Mouse (Mus musculus) liver, embryonic 12.5 days (tissue): Measurements from ENCODE around the gene Mrpl52. TPM values are rescaled to one million over a fixed set of nuclear protein-coding genes. Genes with fewer than 3 reads are reported as not detected.

Experiments used
- ATAC-seq: fragments of 200-750 bp; cut with Nextera tagmentation; 2 replicates; pipeline ENCODE4 v1.8.0; 2017; ENCODE audit warnings: moderate number of reproducible peaks, mild to moderate bottlenecking, moderate library complexity
- H3K27ac ChIP-seq: fragments of 300-500 bp; sonication (generic); 2 replicates; pipeline ENCODE4 v1.5.1; 2016; ENCODE audit warnings: mild to moderate bottlenecking
- H3K27me3 ChIP-seq: fragments of 300-500 bp; sonication (generic); replicated peaks from 2 replicates; pipeline ENCODE4 v1.6.1; 2016; ENCODE audit warnings: mild to moderate bottlenecking, moderate library complexity
- H3K36me3 ChIP-seq: fragments of 300-500 bp; sonication (generic); 2 replicates; pipeline ENCODE4 v1.6.1; 2016; ENCODE audit warnings: mild to moderate bottlenecking, moderate library complexity
- H3K4me1 ChIP-seq: fragments of 300-500 bp; sonication (generic); 2 replicates; pipeline ENCODE4 v1.6.1; 2016
- H3K4me2 ChIP-seq: fragments of 300-500 bp; sonication (generic); 2 replicates; pipeline ENCODE4 v1.6.1; 2016; ENCODE audit warnings: mild to moderate bottlenecking, moderate library complexity
- H3K4me3 ChIP-seq: fragments of 300-500 bp; sonication (generic); 2 replicates; pipeline ENCODE4 v1.5.1; 2016; ENCODE audit warnings: mild to moderate bottlenecking, moderate library complexity
- H3K9ac ChIP-seq: fragments of 300-500 bp; sonication (generic); 2 replicates; pipeline ENCODE4 v1.6.1; 2016; ENCODE audit warnings: mild to moderate bottlenecking, moderate library complexity
- H3K9me3 ChIP-seq: fragments of 300-500 bp; sonication (generic); replicated peaks from 2 replicates; pipeline ENCODE4 v1.6.1; 2016; ENCODE audit warnings: mild to moderate bottlenecking, moderate library complexity
- WGBS: fragments of 180-500 bp; shearing (Covaris S2); methylation state at CpG from one replicate; pipeline ENCODE4 v1.1.7; 2016; ENCODE audit not compliant: insufficient replicate concordance; 5-methylcytosine and 5-hydroxymethylcytosine counted together
- polyA plus RNA-seq: library from polyadenylated mRNA; unstranded; fragments of >200 nt; fragmentation: Nextera tagmentation; extraction: Ambion mirVana; gene quantifications from 2 replicates; pipeline ENCODE4 v1.2.1, GENCODE M21; 2016

Gene Mrpl52
- polyA plus RNA-seq, 1 experiment from 2014 or later = 282 TPM

- H3K4me3 ChIP-seq = no peak overlapping the region
- H3K36me3 ChIP-seq = peaks cover 46% of the 10 kb centered on the region
- no peak overlapping the region for H3K9ac ChIP-seq
- 77% methylated on average over 12 of the region's 12 CpGs for WGBS
- H3K4me1 ChIP-seq = peaks cover 13% of the 10 kb centered on the region
- ATAC-seq = no peak
- H3K27me3 ChIP-seq = peaks cover 33% of the 10 kb centered on the region
- no peak overlapping the region for H3K27ac ChIP-seq
- H3K9me3 ChIP-seq = no peaks in the 10 kb centered on the region
- H3K4me2 ChIP-seq = no peak overlapping the region
These were observed 12.4 kb downstream of the Mrpl52 start for GRCm38 (mm10) chr14:54439155-54439554.

DNA sequence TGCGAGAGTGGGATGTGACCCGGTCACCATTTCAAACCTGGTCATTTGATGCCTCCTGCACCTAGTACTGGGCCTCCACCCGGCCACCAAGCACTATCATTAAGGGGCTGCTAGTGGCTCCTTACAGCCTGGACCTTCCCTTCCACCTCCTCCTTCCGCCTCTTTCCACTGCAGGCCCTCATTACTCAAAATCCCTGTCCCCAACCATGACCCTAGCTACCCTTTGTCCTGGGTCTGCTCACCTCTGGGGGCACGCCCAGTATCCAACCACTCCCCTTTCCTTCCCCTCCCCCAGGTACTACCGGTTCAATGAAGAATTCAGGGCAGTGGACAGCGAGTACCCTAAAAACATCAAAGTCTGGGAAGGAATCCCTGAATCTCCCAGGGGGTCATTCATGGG, 12.9 kb downstream of the Mrpl52 start:
- H3K27me3 ChIP-seq = peaks cover 28% of the 10 kb centered on the region
- ATAC-seq = no peak
- H3K4me2 ChIP-seq = no peak overlapping the region
- no peak overlapping the region for H3K27ac ChIP-seq
- peaks cover 46% of the 10 kb centered on the region for H3K36me3 ChIP-seq
- peaks cover 14% of the 10 kb centered on the region; the same call in 1 of the 2 replicates for H3K4me1 ChIP-seq
- H3K9me3 ChIP-seq = no peaks in the 10 kb centered on the region
- H3K9ac ChIP-seq = no peak overlapping the region
- 59% methylated on average over 7 of the region's 7 CpGs for WGBS
- H3K4me3 ChIP-seq = no peak overlapping the region

- no peak overlapping the region for H3K4me2 ChIP-seq
- ATAC-seq = no peak
- H3K9me3 ChIP-seq = no peaks in the 10 kb centered on the region
- WGBS = 86% methylated on average over 14 of the region's 14 CpGs
- peaks cover 21% of the 10 kb centered on the region for H3K4me1 ChIP-seq
- H3K27me3 ChIP-seq = peaks cover 19% of the 10 kb centered on the region
- no peak overlapping the region for H3K4me3 ChIP-seq
- peaks cover 43% of the 10 kb centered on the region for H3K36me3 ChIP-seq
- no peak overlapping the region for H3K27ac ChIP-seq
- no peak overlapping the region for H3K9ac ChIP-seq
These were observed 13.8 kb downstream of the Mrpl52 start for GRCm38 (mm10) chr14:54440538-54440937.

GRCm38 (mm10) chr14:54441365-54441764, 14.7 kb downstream of the Mrpl52 start:
- Histone ChIP-seq H3K4me3 (no peak overlapping the region), H3K4me1 (peaks cover 30% of the 10 kb centered on the region), H3K27me3 (peaks cover 15% of the 10 kb centered on the region), H3K36me3 (peaks cover 35% of the 10 kb centered on the region), H3K27ac (no peak overlapping the region), H3K4me2 (no peak overlapping the region), H3K9ac (no peak overlapping the region), H3K9me3 (no peaks in the 10 kb centered on the region)
- ATAC-seq = no peak
- WGBS = 49% methylated on average over 4 of the region's 4 CpGs

GRCm38 (mm10) chr14:54442548-54442947, 15.8 kb downstream of the Mrpl52 start:
- Histone ChIP-seq H3K27me3 (peaks cover 15% of the 10 kb centered on the region), H3K4me3 (no peak overlapping the region), H3K36me3 (peaks cover 31% of the 10 kb centered on the region), H3K9me3 (no peaks in the 10 kb centered on the region), H3K9ac (no peak overlapping the region), H3K27ac (no peak overlapping the region), H3K4me2 (no peak overlapping the region), H3K4me1 (peaks cover 30% of the 10 kb centered on the region)
- WGBS = 51% methylated on average over 3 of the region's 3 CpGs
- no peak for ATAC-seq

GRCm38 (mm10) chr14:54443196-54443595, 16.5 kb downstream of the Mrpl52 start:
- peak; percentile 38; the same call in 1 of the 2 replicates for ATAC-seq
- peaks cover 15% of the 10 kb centered on the region for H3K27me3 ChIP-seq
- H3K36me3 ChIP-seq = peaks cover 26% of the 10 kb centered on the region
- H3K27ac ChIP-seq = no peak overlapping the region
- H3K9me3 ChIP-seq = no peaks in the 10 kb centered on the region
- no peak overlapping the region for H3K4me3 ChIP-seq
- peaks cover 31% of the 10 kb centered on the region for H3K4me1 ChIP-seq
- WGBS = 33% methylated on average over 3 of the region's 3 CpGs
- no peak overlapping the region for H3K4me2 ChIP-seq
- no peak overlapping the region for H3K9ac ChIP-seq

DNA sequence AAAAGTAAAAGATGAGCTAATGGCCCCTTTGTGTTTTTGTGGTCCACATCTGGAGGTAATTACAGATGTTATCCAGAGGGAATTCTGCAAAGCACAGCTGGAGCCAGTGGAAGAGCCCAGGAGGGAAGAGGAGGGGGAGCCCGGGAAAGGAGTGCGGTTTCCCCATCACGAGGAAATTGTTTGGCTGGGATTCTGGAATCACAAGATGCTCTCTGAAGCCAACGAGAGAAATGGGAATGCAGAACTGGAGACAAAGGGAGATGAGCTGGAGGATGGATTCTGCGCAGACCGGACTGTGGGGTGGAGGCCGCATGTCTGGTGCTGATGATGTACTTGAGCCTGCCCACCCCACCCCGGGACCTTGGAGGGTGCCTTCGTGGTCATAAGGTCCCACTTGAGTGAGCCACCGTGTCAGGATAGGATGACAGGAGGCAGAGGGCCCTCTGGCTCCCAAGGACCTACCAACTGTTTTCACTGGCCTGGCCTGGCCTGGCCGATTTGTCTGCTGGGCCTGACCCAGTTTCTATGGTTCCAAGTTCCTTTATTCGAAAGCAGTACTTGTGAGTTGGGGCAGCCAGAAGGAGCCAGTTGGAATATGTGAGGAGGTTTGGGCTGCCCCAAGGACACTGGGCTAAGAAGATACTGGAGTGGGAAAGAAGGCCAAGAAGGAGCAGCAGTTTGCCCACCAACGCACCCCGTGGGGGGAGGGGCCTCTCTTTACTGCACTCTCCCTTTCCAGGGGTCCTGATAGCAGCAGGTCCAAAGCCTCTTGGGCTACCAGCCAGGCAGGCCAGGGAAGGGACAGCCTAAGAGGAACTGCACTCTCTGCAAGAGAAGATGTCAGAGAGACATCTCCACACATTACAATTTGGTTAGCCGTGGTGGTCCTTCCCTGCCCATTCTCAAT, 17.3 kb downstream of the Mrpl52 start:
- no peak overlapping the region for H3K9ac ChIP-seq
- H3K27ac ChIP-seq = no peak overlapping the region
- H3K36me3 ChIP-seq = peaks cover 19% of the 10 kb centered on the region
- no peak overlapping the region for H3K4me2 ChIP-seq
- no peak overlapping the region for H3K4me3 ChIP-seq
- H3K27me3 ChIP-seq = peaks cover 15% of the 10 kb centered on the region
- ATAC-seq = no peak
- no peaks in the 10 kb centered on the region for H3K9me3 ChIP-seq
- WGBS = 65% methylated on average over 15 of the region's 15 CpGs
- H3K4me1 ChIP-seq = peaks cover 38% of the 10 kb centered on the region

GRCm38 (mm10) chr14:54445476-54445875, 18.8 kb downstream of the Mrpl52 start:
- Histone ChIP-seq H3K4me3 (no peak overlapping the region), H3K9me3 (no peaks in the 10 kb centered on the region), H3K36me3 (peaks cover 4% of the 10 kb centered on the region; the same call in 1 of the 2 replicates), H3K27me3 (peaks cover 9% of the 10 kb centered on the region), H3K27ac (peak overlapping the region; percentile 41; the same call in 1 of the 2 replicates), H3K9ac (peak overlapping the region; percentile 12; the same call in 1 of the 2 replicates), H3K4me2 (no peak overlapping the region), H3K4me1 (peaks cover 42% of the 10 kb centered on the region)
- ATAC-seq = peak; percentile 28; the same call in 1 of the 2 replicates
- WGBS = 56% methylated on average over 3 of the region's 3 CpGs

DNA sequence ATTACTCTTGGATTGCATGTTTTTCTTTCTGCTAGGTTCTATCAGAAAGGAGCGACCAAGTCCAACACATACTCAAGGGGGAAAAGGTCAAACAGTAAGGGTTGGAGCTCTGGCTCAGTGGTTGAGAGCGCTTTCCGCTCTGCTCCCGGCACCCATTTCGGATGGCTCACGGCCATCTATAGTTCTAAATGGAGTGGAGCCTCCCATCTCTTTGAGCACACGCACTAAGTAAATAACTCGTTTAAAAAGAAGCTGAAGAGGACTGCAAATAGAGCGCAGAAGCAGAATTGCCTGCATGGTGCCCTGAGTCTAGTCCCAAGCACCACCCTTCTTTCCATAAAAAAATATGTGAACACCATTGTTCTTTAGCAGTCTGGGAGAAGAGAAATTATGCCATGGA, 26.9 kb downstream of the Mrpl52 start:
- Histone ChIP-seq H3K27me3 (0 out of 2 replicates have a peak, but pooled peaks cover 5% of the 10 kb centered on the region), H3K27ac (no peak overlapping the region), H3K36me3 (no peaks in the 10 kb centered on the region), H3K9me3 (no peaks in the 10 kb centered on the region), H3K4me3 (no peak overlapping the region), H3K4me2 (no peak overlapping the region), H3K4me1 (peaks cover 18% of the 10 kb centered on the region), H3K9ac (no peak overlapping the region)
- 76% methylated on average over 9 of the region's 9 CpGs for WGBS
- no peak for ATAC-seq

- no peaks in the 10 kb centered on the region for H3K9me3 ChIP-seq
- no peaks in the 10 kb centered on the region for H3K36me3 ChIP-seq
- 54% methylated on average over 11 of the region's 11 CpGs for WGBS
- no peak overlapping the region for H3K4me3 ChIP-seq
- H3K4me1 ChIP-seq = peaks cover 9% of the 10 kb centered on the region
- ATAC-seq = no peak
- H3K27me3 ChIP-seq = 0 out of 2 replicates have a peak, but pooled peaks cover 5% of the 10 kb centered on the region
- H3K27ac ChIP-seq = no peak overlapping the region
- H3K4me2 ChIP-seq = no peak overlapping the region
- H3K9ac ChIP-seq = no peak overlapping the region
These were observed 28.2 kb downstream of the Mrpl52 start for GRCm38 (mm10) chr14:54454669-54455528.

DNA sequence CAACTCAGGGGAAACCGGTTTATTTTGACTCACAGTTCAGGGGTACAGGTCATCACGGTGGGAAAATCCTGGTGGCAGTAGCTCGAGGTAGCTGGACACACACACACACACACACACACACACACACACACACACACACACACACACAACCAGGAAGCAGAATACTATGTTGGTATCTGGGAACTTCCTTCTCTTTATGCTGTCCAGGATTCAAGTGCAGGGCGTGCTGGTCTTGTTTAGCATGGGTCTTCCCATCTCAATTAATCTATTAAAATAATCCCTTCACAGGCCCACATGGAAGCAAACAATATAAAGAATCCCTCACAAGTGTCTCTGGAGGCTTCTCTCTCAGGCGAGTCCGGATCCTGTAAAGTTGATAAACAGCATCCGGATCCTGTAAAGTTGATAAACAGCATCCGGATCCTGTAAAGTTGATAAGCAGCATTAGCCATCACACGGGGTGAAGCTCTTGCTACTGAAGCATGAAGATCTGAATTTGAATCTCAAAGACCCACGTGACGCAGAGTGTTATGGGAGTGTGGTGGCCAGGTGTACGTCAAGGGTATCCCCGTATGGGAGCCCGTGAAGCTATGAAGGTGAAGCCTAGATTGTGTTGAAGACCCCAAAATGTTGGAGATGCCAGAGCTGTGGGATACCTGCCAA, 31.3 kb downstream of the Mrpl52 start:
- Histone ChIP-seq H3K4me3 (no peak overlapping the region), H3K4me1 (peaks cover 22% of the 10 kb centered on the region), H3K9me3 (no peaks in the 10 kb centered on the region), H3K9ac (no peak overlapping the region), H3K27me3 (0 out of 2 replicates have a peak, but pooled peaks cover 5% of the 10 kb centered on the region), H3K4me2 (no peak overlapping the region), H3K36me3 (no peaks in the 10 kb centered on the region), H3K27ac (no peak overlapping the region)
- 69% methylated on average over 13 of the region's 14 CpGs for WGBS
- ATAC-seq = no peak
